Mouse (Mus musculus) ES-E14 (cell line): Measurements from ENCODE around the gene Lcorl.

Experiments
- CHD2 ChIP-seq: IDR thresholded peaks from 2 replicates; pipeline ENCODE4 v1.6.1; 2014; ENCODE audit warnings: mild to moderate bottlenecking, low read depth, low read length, inconsistent platforms
- MAFK ChIP-seq: IDR thresholded peaks from 2 replicates; pipeline ENCODE4 v1.6.1; 2014; ENCODE audit warnings: mild to moderate bottlenecking, low read depth, low read length, inconsistent platforms; ENCODE audit not compliant: insufficient read depth
- ZC3H11A ChIP-seq: IDR thresholded peaks from 2 replicates; pipeline ENCODE4 v1.6.1; 2012; ENCODE audit warnings: low read depth, mild to moderate bottlenecking, inconsistent platforms, low read length, borderline replicate concordance
- ZNF384 ChIP-seq: IDR thresholded peaks from 2 replicates; pipeline ENCODE4 v1.6.1; 2012; ENCODE audit warnings: low read depth, low read length, inconsistent platforms

- no peak for TF ChIP-seq ZNF384
- no peak for TF ChIP-seq ZC3H11A
- no peak for TF ChIP-seq MAFK
- TF ChIP-seq CHD2: no peak
These were observed 18.1 kb upstream of the Lcorl start for GRCm38 (mm10) chr5:45875472-45875871.
